Mouse (Mus musculus) megakaryocyte progenitor cell, adult 5-6 weeks (primary cell): ENCODE data around the gene Ngf. TPM values are rescaled to one million over a fixed set of nuclear protein-coding genes. Genes with fewer than 3 reads are reported as not detected.

Source experiments
- ATAC-seq: replicated peaks from 2 replicates; pipeline ENCODE4 v1.8.0; 2016; ENCODE audit warnings: mild to moderate bottlenecking, moderate TSS enrichment, inconsistent platforms; ENCODE audit not compliant: poor library complexity
- total RNA-seq, 2 experiments: library from RNA; stranded (forward) in 1 of 2; stranded (reverse) in 1 of 2; fragments of 157-497, 149-512 nt in 1 of 2; fragments of 200-1000 nt in 1 of 2; gene quantifications; 2 replicates each; pipeline versions ENCODE4 v1.2.3 to v1.2.4; 2015 to 2017

Ngf gene
- total RNA-seq (2015) (not detected in 2 replicates), total RNA-seq (2017) (not detected in 2 replicates)

DNA sequence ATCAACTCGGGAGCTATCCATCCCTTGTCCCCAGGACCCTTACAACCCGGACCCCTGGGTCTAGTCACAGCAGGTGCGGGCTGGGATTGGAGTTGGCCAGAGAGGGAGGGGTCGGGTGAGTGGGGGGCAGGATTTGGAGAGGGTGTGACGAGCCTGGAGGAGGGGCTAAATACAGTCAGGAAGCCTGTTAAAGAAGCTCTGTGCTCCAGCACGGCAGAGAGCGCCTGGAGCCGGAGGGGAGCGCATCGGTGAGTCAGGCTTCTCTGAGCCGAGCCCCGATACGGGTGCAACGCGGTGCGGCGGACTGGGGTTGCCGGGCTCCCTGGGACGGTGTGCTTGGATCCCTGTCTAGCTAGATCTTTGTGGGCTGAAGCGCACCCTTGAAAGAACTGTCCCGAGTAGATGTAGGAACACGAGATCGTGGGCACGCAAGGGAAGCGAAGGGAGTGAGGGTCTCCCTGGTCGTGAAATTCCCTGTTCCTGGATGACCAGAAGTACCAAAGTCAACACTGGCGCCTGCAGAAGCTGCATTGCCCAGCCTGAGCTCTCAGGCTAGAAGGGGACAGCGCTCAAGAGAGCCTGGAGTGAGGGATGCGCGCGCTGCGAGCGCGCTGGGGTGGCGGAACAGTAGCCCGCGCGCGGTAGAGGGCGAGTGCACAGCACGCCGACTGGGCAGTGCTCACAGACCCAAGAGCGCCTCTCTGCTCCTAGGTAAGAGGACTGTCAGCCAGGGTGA is at the start of gene Ngf:
Ngf (plus strand) TSS at position 207 of the 736 bp plus-strand sequence.
- no peak for ATAC-seq

DNA sequence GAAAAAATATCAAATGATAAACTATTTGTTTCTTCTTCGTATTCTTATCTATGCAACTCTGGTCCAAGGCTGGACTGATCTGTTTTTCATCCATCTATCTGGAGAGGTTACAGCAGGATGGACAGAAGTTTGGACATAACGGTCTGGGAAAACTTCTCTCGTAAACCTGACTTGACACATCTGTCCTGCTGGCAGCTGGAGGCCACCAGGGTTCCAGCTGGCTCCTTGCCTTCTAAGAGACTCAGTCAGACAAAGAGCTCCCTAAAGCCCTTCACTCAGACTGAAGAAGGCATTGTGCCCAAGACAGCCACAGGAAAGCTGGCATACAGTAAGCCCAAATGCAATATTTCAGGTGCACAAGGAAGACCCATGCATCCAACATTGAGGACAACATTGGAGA is 24.2 kb upstream of the Ngf start:
- no peak for ATAC-seq

DNA sequence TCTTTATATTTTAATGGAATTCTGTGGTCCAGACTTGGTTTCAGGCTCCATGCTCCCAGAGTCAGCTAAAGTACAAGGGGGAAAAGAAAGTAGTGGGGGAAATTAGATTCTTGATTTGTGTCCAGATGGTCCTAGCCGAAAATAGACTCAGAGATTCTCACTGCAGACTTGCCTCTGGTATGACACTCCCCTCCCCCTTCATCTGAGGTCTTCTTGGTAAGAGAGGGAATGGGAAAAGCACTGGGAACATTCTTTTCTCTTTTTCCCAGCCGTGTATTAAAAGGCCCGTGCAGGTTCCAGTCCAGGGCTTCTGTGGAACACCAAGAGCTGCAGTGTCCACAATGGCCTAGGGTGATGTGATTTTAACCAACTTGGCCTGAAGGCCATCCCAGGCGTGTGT is 23.0 kb upstream of the Ngf start:
- no peak for ATAC-seq

DNA sequence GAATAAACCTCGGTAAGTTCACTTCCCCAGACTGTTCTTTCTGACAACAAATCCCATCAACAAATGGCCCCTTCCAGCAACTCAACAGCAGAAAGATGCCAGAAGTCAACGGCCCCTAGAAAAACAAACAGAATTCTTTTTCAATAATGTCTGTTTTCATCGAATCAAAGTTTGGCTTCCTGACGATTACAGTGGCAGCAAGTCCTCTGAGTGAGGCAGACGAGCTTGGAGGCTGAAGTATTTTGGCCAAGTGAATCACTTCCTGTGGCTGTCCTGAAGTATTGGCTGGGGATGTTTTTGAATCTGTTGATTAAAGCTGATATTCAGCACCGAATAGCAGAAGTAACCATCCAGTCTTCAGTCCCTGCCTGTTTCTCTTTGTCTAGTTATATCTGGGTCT is 15.2 kb upstream of the Ngf start:
- no peak for ATAC-seq

DNA sequence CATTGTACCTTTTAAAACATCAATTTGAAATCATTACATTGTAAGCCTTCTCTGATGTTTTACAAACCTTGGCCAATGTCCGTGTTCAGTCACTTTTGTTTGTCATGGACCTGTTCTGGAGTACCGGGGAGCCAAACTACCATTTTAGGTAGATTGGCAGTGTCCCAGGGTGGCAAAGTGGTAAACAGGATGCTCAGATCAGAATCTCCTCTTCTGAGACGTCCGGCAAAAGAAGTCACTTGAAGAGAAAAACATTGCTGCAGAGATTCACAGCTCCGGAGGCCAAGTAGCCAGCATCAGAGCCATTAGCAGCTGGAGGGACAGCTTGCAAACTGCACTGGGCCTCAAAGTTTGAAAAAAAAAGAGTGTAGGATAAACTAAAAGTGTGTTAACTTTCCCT is 9.2 kb upstream of the Ngf start:
- no peak for ATAC-seq

DNA sequence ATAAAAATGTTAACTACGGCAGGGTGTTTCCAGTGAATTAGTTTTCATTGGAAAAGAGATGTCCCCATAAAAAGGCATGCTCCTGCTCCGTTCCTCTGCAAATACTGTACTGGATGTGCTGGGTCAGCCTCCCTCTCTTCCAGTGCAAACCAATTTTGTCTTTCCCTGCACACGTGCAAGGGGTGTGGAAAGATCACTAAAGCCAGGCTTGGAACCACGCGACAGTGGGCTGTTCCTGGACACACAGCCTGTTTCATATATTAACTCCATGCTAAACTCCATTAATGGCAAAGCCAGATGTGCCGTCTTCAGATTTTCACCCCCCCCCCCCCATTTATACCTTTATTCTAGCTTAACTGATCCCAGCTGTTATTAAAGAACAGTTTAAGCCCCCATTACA is 8.7 kb upstream of the Ngf start:
- no peak for ATAC-seq

DNA sequence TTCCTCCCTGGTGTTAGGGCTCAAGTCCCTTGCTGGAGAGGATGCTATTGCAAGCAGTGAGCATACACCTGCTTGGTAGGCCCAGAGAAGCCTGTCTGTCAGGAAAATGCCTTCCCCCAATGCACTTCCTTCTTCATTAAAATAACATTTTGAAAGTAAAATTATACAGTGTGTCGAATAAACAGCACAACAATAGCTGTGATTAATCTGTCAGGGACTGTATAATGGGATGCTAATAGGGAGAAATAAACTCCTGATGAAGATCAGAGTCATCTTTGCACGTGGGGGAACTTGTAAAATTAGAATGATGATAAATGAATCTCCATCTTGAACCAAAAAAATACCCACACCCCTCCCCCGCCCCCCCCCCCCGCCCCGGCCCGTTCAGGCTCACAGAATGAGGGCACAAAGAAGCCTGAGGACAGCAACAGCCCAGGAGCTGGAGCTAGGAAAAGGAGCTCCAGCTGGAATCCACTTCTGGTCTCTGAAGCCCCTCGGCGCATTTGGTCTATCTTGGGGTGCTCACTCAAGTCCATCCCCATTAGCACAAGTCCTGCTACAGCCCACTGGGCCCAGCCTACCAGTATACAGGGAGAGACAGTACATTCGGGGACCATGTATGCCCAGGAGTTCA is 6.9 kb upstream of the Ngf start:
- no peak for ATAC-seq

DNA sequence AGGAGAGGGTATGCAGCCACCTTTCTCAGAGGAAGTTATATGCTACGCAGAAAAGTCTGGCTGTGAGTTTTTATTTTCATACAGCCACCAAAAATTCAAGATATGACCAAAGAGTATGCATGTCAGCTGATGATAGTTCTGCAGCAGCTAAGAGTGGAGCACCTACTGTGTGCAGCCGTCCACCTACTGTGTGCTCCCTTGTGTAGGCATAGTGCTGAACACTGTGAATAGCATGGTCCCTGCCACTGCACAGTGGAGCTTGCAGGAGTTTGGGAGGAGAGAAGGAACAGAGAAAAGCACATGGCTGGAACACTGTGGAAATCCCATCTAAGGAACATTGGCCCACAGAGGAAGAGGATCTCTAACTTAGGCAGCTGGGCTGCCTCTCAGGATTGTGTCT is 6.4 kb upstream of the Ngf start:
- no peak for ATAC-seq

DNA sequence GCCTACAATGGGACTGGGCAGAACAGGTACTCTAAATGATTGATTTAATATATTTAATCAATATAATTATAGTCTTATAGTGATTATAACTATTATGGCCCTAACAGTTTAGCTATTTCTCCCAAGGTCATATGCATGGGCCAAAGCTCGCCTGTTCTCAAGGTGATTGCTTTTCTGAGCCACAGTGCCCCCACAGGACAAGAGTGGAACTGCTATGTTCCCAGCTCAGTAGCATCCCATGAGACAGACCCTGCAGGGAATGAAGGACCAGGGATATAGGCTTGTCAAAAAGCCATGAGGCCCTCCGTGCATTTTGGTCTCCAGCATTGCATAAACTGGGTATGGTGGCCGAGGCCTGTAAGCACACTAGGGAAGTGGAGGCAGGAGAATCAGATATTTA is 3.1 kb upstream of the Ngf start:
- ATAC-seq: peak; percentile 72; the same call in 1 of the 2 replicates

DNA sequence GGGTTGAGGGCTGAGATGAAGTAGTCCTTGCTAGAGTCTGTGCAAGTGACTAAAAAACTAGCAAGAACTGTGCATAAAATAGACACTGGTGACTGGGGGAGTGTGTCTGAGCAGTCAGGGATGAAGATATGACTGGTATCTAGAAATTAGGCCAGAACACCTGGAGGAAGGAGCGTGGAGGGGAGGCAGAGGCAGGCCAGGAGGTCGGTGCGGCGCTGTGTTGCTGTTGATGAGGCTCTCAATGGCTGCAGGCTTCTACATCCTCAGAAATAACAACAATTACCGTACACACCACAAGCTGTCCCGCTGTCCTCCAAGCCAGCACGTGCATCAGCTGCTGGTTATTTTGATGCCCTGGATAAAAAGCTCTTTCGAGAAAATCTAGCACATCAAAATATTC is 2.6 kb upstream of the Ngf start:
- no peak for ATAC-seq

DNA sequence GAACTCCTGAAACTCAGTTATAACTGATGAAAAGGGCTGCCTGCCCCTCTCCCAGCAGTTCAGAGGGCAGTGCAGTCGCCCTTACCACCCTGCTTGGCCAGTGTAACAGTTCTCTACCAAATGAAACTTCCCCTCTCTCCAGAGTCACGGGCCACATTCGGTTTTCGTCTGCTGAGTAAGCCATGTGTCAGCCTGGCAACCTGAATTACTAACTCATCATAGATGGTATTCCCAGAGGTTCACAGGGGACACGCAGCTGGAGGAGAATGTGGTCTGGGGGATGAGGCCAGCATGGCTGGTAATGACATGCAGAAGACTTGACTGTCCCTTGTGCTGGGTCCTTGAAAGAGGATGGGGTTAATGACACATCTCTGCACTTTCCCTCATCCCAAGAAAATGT is 1.5 kb downstream of the Ngf start:
- ATAC-seq: no peak

DNA sequence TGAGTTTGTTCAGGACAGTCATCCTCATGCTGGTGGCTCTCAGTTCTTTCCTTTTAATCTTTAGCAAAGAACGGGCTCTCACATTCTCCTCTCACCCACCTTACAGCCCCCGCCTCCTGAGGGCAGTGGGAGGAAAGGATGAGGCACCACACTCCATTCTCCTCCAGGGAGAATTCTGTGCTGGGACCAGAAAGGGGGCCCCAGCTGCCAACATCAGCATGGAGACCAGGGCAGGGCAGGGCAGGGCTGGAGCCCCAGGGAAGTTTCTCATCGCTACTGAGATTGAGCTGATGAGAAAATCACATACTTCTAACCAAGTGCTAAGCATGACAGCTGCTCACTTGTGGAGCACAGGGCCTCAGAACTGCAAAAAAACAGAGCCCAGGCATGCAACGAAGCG is 2.1 kb downstream of the Ngf start:
- ATAC-seq: no peak

DNA sequence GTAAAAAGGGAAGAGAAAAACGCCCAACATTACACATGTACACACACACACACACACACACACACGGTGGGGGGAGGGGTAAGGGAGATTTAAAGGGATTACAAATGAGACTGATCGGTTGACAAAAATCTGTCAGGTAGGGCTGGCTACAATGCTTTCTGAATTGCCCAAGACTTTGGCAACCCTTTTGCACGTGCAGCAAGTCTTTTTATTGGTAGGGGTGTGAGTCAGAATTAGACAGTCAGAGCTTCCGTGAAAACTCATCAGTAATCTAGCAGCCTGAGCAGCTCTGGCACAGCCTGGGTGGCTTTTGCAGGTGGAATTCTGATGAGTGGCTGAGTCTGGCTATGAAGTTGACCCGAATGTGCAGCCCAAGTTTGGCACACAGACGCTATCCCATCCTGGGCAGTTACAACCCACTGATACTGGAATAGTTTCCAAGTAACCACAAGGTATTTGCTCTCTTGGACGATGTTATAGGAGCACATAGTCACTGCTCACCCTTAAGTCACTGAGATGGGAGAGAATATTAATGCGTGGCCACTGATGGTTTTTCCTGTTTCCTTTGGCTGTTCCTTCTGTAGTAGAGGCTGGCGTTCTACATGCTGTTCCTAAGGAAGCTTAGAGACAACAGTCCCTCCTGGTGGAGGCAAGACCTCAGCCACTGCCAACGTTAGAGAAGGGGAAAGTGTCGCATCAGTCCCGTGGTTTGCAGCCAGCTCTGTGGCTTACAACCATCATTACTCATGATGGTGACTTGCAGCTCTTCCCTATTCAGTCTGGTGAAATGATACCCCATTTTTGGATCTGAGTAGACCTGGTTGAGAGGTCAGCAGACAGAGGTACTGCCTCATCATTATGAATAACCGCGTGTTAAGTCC is 4.8 kb downstream of the Ngf start:
- ATAC-seq: no peak

DNA sequence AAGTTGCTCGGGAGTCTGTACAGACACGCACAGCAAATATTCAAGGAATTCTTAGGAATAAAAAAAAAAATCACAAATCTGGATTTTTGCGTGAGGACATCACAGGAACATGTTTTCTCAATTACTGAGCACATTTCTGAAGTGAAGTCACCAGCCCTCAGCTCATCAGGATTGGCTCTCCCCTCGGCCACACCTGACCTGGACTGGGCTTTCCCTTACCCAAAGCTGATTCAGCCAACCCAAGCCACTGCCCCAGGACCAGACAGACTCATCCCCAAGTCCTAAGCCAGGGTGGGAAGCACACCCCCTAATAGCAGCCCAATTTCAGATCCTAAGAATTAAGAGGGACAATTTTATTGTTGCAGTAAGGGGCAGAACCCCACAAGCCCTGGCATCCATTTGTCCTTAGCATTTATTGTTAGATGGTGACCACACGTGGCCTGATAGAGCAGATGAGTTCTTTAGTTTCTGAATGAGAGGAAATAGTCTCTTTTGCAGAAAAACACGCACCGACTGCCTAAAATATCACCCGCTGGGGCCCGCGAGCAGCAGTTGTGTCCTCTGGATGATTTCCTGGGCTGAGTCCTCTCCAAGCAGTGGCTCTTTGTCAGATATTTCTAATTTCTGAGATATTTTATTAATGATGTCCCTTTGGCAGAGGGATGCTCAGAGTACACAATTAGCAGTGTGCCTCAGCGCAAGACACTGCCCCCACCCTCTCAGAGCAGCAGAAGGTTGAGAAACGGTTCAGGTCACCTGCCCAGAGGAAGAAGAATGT is 8.4 kb downstream of the Ngf start:
- ATAC-seq: no peak

DNA sequence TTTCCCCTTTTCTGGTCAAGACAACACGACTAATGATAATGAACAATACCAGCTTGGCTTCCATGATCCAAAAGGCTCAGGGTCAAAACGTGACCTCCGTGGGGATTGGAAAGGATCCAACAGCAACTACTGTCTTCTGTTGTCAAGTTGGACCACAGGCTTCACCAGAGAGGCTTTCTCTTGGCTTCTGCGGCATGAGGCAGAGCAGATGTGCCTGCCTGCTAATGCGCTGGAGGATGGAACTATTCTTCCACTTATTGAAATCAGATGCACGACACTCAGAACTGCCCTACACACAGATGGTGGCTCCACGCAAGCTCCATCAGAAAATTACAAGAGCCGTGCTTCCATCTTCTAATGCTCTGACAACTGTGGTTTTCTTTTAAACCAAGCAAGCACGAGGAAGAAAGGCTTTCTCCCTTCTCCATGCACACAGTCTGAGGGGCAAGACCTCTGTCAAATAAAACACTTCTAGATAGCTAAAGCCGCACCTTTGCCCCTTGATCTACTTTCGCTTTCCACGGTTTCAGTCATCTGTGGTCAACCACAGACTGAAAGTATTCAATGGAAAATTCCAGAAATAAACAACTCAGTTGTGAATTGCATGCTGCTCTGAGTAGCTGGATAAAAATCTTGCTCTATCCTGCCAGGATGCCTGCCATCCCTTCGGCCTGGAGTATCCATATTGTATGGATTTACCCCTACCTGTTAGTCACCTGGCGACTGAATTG is 20.8 kb downstream of the Ngf start:
- ATAC-seq: no peak

DNA sequence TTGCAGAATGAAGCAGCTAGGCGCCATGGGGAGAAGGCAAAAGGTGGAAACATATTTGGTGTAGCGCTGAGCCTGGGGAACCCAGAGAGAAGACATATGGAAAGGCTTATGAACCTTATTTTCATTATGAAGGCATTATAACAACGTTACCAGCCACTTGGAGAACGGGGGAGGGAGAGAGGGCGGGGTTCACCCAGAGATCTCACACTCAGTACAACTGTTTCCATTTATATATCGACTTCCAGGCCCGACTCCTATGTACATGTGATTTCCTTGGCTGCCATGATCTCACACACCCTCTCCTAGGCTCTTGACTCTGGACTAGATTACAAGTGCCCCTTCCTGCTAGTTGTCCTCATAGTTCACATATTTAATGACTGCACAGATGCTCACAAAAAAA is 28.4 kb downstream of the Ngf start:
- ATAC-seq: no peak

DNA sequence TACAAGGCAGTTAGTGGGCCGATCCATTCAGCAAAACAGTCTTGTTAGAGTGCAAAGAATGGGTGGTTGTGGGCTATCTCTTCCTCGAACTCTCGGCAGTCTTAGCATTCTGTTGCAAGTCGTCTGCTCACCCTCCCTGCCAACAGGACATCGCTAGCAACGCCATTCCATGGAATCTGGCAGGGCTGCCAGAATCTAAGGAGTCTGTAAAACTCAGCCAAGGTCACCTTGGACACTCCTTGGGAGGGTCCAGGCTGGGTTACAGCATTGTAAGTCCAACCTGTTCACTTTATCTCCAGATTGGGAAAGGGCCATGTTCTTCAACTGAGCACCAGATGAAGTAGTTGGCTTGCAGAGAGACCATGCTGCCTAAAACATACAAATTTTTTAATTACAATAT is 29.2 kb downstream of the Ngf start:
- ATAC-seq: no peak

DNA sequence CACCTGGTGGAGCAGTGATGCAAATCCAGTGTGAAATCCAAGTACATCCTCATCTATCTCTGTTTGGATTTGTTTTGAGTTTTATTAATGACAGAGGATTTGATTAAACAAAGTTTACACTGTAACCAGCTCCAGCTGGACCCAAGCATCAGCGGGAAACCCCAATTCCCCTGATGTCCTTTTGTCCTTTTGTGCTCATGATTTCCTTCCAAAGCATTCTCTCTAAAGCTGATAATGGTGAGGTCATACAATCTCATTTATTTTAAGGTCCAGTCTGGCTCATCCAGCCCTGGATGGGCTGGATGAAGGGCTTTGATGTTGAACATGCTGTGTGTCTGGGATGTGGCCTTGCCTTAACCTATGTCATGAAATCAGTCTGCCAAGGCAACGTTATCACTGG is 30.3 kb downstream of the Ngf start:
- ATAC-seq: no peak

DNA sequence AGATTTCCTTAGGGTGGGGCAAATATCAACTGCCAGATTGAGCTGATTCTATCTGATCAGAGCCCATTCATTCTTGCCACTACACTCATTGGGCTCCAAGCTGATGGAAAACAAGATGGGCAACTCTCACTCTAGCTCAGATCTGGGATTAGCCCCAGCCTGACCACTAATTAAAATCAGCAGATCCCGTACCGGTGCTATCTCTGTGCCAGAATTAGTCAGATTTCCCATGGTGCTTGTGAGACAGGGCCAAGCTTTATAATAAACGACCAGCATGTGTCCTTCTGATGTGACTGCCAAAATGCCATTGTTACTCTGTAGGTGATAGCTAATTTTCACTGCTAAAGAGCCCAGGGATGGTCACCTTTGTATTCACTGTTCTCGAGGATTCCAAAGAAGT is 31.5 kb downstream of the Ngf start:
- ATAC-seq: no peak

DNA sequence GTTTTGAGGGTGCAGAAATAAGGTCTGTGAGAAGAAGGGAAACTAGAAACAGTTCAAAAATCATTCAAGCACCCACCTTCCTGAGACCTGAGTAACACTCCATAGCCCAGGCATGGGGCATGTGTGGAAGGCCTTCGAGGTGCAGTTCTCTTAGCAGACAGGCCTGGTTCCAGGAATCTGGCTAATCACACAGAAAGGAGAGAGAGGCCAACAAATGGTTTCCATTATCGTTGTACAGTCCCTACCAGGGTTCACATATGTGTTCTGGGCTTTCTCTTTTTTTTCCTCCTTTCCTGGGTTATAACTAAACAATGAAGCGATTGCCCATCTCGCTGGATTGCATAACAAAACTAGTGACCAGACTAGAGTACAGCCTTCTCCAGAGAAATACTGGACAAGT is 35.4 kb downstream of the Ngf start:
- no peak for ATAC-seq
